Mouse (Mus musculus): ENCODE measurements at regions not wholly inside any gene's neighbourhood (a gene's known extent, or its start where the extent isn't known, plus 50 kb on each side); places are given as distances from the start of the nearest gene placed in this dataset.

DNA sequence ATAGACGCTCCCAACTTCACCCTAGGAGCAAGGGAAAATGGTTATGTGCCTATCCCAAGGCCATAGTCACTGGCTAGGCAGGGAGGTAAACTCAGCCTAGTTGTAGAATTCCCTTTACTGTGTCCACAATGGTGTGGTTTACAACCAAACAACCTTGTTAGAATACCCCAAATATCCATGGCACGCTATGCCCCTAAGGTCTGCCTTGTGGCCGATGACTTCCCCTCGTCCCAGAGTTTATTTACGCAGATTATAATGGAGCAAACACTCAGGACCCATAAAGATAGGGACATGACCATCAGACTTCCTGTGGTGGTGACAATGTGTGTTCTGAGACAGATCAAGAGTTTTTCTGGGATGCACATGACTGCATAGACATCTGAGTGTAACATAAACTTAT is 231.5 kb upstream of the Vstm2b start:
- no peak for DNase-seq (ENCODE audit: low spot score in 2 of 2)

GRCm38 (mm10) chr7:40670401-40670800 is 227.7 kb upstream of the Vstm2b start:
- no peak for DNase-seq (ENCODE audit: low spot score in 2 of 2)

DNA sequence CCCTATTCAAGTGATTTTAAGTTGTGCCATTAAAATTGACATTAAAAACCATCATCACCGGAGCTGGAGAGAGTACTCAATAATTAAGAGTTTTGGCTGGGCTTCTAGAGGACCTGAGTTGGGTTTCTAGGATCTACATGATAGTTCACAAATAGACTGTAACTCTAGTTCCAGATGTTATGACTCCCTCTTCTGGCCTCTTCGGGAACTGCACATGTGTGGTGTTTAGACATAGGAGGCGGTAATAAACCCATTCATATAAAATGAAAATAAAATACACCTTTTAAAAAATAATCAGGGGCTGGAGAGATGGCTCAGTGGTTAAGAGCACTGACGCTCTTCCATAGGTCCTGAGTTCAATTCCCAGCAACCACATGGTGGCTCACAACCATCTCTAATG is 227.1 kb upstream of the Vstm2b start:
- no peak for DNase-seq (ENCODE audit: low spot score in 2 of 2)

GRCm38 (mm10) chr7:40672348-40672747 is 225.8 kb upstream of the Vstm2b start:
- DNase-seq (ENCODE audit: low spot score in 2 of 2): no peak

GRCm38 (mm10) chr7:40674397-40674796 is 223.7 kb upstream of the Vstm2b start:
- DNase-seq (ENCODE audit: low spot score in 2 of 2): no peak

- DNase-seq (ENCODE audit: low spot score in 2 of 2): no peak
These were observed 220.5 kb upstream of the Vstm2b start for GRCm38 (mm10) chr7:40677601-40678000.

DNA sequence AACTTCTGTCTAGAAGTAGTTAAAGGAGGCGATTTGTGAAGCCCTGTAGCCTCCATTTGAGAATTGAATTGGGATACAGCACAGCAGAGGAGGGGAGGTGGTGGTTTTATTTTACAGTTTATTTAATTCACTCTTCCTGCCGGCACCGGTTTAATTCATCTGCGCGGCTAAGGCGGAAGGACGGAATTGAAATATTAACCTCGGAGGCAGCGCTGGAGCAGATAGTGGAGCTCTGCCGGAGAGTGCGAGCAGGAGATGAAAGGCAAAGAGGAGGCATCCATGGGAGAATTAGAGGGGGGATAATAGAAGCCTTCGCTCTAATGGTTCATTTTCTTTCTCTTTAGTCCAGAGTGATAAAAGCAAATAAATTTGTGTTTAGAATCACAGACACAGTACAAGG is 217.6 kb upstream of the Vstm2b start:
- DNase-seq (ENCODE audit: low spot score in 2 of 2): no peak

GRCm38 (mm10) chr7:40680993-40681392 is 217.1 kb upstream of the Vstm2b start:
- DNase-seq (ENCODE audit: low spot score in 2 of 2): no peak

- DNase-seq (ENCODE audit: low spot score in 2 of 2): no peak
These were observed 215.0 kb upstream of the Vstm2b start for GRCm38 (mm10) chr7:40683176-40683575.

DNA sequence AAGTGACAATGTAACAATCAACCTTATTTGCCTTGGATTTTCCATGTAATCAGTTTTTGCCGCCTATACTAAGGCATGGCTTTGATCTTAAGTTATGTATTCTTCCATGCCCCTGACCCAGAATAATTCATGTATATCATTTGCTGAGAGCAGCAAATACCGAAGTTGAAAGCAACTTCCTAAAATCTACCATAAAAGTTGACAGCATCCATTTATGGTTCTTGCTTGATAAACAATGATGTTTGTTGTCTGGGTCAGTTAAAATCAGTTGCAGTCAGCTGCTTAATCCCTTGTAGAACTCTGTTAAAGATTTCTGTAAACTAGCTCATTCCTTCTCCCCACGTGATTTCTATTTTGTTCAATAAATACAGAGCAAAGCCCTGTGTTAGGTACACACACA is 214.5 kb upstream of the Vstm2b start:
- DNase-seq (ENCODE audit: low spot score in 2 of 2): no peak

GRCm38 (mm10) chr7:40687005-40687404 is 211.1 kb upstream of the Vstm2b start:
- DNase-seq (ENCODE audit: low spot score in 2 of 2): no peak

DNA sequence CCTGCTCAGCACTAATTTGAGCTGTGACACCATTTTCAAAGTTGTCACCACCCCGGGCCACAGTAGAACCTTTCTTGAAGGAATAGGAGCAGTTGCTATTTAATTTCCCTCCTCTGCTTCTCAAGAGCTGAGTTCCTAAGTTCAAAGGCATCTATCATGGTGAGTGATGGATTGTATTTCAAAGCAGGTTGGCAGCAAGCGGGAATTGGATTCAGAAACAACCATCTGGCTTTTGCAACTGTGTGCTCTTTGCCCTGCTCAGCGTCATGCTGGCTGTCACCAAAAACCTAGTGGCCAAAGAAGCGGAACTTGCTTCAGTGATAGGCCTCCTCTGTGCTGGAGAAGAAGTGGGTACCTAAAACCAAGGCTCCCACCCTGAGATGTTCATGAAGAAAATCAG is 209.6 kb upstream of the Vstm2b start:
- DNase-seq (ENCODE audit: low spot score in 2 of 2): no peak

- DNase-seq (ENCODE audit: low spot score in 2 of 2): no peak
These were observed 204.4 kb upstream of the Vstm2b start for GRCm38 (mm10) chr7:40693755-40694154.

DNA sequence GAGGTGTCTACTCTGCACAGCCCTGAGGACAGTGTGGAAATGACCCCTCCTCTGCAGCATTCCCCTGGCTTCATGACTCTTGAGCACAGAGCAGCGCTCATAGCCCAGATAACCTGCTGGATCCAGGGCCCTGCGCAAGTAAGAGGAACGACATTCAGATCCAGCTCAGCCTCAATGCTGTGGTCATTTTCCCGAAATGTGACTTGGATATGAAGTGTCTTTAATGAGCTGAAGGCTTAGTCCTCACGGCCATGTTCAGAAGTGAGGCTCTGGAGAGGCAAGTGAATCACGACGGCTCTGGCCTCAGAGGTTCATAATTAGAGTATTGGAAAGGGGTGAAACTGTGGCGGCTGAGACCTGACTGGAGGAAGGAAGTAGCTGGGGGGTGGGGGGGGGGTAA is 200.6 kb upstream of the Vstm2b start:
- DNase-seq (ENCODE audit: low spot score in 2 of 2): no peak

- DNase-seq (ENCODE audit: low spot score in 2 of 2): no peak
These were observed 199.8 kb upstream of the Vstm2b start for GRCm38 (mm10) chr7:40698309-40698708.

DNA sequence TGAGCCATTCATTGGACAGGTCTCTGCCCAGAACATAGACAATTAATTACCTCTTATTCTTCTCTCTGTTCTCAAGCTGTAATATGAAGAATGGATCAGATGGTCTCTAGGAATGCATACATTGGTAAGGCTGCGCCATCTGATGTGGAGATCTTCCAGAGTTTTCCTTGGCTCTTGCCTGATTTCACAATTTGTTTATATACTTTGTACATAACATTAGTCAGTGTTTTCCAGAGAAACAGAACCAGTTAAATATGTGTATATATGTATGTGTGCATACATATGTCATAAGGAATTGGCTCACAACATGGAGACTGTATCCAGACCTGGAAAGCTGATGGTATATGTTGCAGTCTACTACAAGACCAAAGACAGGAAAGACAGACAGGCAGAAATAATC is 198.5 kb upstream of the Vstm2b start:
- no peak for DNase-seq (ENCODE audit: low spot score in 2 of 2)

- DNase-seq (ENCODE audit: low spot score in 2 of 2): no peak
These were observed 197.5 kb upstream of the Vstm2b start for GRCm38 (mm10) chr7:40700656-40701055.

DNA sequence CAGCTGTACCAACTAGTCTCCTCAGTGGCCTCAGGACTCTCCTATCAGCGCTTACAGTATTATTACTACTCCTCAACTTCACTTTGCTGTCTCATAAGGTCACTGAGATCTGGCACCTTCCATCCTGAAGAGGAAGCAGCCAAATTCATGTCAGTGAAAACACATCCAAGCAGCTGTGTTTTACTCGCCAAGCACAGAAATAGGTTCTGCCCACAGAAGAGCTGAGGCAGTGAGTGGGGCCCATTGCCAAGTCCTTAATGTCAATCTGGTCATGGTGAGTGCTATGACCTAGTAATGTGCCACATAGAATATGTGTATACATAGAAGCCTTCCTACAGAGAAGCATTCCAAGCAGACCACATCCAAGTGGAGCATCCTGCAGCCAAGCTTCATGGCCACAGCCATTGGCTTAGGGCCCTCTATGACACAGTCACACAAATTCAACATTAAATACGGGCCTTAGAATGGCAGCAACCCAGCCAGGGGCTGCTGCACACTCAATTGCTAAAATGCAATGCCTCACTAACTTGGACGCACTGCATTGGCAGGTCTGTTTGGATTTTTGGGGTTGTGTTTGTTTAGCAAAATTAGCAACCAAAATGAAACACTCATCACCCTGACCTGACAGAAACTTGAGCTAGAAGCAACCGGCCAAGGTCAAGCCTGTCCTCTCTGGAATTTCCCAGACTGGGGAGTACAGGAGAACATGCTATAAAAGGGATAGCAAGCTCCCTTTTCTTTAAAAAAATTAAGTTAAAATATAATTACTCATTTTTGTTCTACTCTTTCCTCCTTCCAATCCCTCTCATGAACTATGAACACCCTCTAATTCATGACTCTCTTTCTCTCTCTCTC is 195.7 kb upstream of the Vstm2b start:
- DNase-seq (ENCODE audit: low spot score in 2 of 2): no peak

- DNase-seq (ENCODE audit: low spot score in 2 of 2): no peak
These were observed 189.9 kb upstream of the Vstm2b start for GRCm38 (mm10) chr7:40708231-40708630.

GRCm38 (mm10) chr7:40717991-40718390 is 180.1 kb upstream of the Vstm2b start:
- DNase-seq (ENCODE audit: low spot score in 2 of 2): no peak

DNA sequence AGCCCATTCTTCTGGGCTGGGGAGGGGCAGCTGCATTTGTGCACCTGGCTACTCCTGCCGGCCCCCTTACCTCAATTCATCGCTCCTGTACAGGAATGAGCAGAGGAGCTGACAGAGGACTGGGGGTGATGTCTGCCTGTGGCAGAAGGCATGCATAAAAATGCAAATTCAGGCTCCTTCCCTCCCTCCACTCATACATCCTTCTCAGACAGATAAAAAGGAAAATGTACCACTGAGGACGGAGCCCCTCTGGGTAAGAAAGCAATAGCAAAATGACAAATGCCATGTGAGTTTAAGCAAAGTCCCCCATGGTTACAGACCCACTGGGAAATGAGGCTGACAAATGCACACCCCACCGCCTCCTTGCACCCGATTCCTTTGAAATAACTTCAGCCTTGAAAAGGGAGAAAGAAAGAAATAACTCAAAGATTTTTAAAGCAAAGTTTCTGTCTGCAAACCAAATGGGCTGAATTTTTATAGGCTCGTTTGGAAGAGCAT is 161.1 kb upstream of the Vstm2b start:
- no peak for DNase-seq (ENCODE audit: low spot score in 2 of 2)

DNA sequence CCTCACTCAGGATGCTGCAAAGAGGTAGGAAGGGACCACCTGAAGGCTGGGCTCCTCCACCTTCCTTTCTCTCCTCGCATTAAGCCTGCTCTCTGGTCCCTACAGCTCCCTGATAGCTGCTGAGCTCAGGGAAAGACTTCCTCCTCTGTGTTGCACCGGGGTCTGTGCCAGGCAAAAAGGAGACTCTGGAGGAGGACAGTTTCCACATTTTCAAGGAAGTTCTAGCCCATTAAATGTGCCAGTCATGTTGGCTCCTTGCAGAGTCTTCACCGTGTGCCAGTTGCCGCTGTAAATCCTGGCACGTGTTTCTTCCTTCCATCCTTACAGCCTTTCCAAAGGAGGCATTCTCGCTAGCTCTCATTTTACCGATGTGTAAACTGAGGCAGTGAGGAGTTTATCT is 160.6 kb upstream of the Vstm2b start:
- peak in 1 of 2 experiments; percentile 11 for DNase-seq (ENCODE audit: low spot score in 2 of 2)

- no peak for DNase-seq (ENCODE audit: low spot score in 2 of 2)
These were observed 160.0 kb upstream of the Vstm2b start for GRCm38 (mm10) chr7:40738174-40738573.
